Mouse (Mus musculus): ENCODE measurements at regions not wholly inside any gene's neighbourhood (a gene's known extent, or its start where the extent isn't known, plus 50 kb on each side); places are given as distances from the start of the nearest gene placed in this dataset.

GRCm38 (mm10) chr11:24618586-24618985 is 540.7 kb downstream of the Bcl11a start:
- DNase-seq = no peak

GRCm38 (mm10) chr11:24619021-24619420 is 541.2 kb downstream of the Bcl11a start:
- DNase-seq = no peak

GRCm38 (mm10) chr11:24628619-24629018 is 550.8 kb downstream of the Bcl11a start:
- DNase-seq = no peak

GRCm38 (mm10) chr11:24629431-24629830 is 551.6 kb downstream of the Bcl11a start:
- DNase-seq = no peak

- DNase-seq = no peak
These were observed 552.6 kb downstream of the Bcl11a start for GRCm38 (mm10) chr11:24630403-24630900.

- no peak for DNase-seq
These were observed 553.8 kb downstream of the Bcl11a start for GRCm38 (mm10) chr11:24631651-24632050.

- DNase-seq = no peak
These were observed 558.9 kb downstream of the Bcl11a start for GRCm38 (mm10) chr11:24636716-24637115.

GRCm38 (mm10) chr11:24643439-24644109 is 565.7 kb downstream of the Bcl11a start:
- DNase-seq = no peak

GRCm38 (mm10) chr11:24652852-24653251 is 575.0 kb downstream of the Bcl11a start:
- DNase-seq = no peak

GRCm38 (mm10) chr11:24664082-24664481 is 586.2 kb downstream of the Bcl11a start:
- no peak for DNase-seq

- no peak for DNase-seq
These were observed 587.5 kb downstream of the Bcl11a start for GRCm38 (mm10) chr11:24665310-24665709.

- no peak for DNase-seq
These were observed 593.8 kb downstream of the Bcl11a start for GRCm38 (mm10) chr11:24671662-24672061.

GRCm38 (mm10) chr11:24673248-24674207 is 595.7 kb downstream of the Bcl11a start:
- no peak for DNase-seq

- no peak for DNase-seq
These were observed 596.3 kb downstream of the Bcl11a start for GRCm38 (mm10) chr11:24674208-24674571.

- DNase-seq = no peak
These were observed 599.2 kb downstream of the Bcl11a start for GRCm38 (mm10) chr11:24677016-24677415.

GRCm38 (mm10) chr11:24679581-24679980 is 601.7 kb downstream of the Bcl11a start:
- no peak for DNase-seq

- no peak for DNase-seq
These were observed 604.6 kb downstream of the Bcl11a start for GRCm38 (mm10) chr11:24682423-24682822.

GRCm38 (mm10) chr11:24685545-24686467 is 608.0 kb downstream of the Bcl11a start:
- DNase-seq = no peak

- DNase-seq = no peak
These were observed 610.4 kb downstream of the Bcl11a start for GRCm38 (mm10) chr11:24688160-24688782.

GRCm38 (mm10) chr11:24689807-24690333 is 612.0 kb downstream of the Bcl11a start:
- peak; percentile 6 for DNase-seq

- peak; percentile 5 for DNase-seq
These were observed 616.1 kb downstream of the Bcl11a start for GRCm38 (mm10) chr11:24693926-24694325.

Measured in cerebellum, adult 11-12 months (tissue).